Mouse (Mus musculus): ENCODE measurements at regions not wholly inside any gene's neighbourhood (a gene's known extent, or its start where the extent isn't known, plus 50 kb on each side); places are given as distances from the start of the nearest gene placed in this dataset.
A peak's percentile ranks its signal among the peaks of the same experiment; 100 is the strongest.

GRCm38 (mm10) chr6:93260827-93261226 lies 317.5 kb upstream of the Adamts9 start:
- DNase-seq (ENCODE audit: low spot score in 2 of 2): no peak

- no peak for DNase-seq (ENCODE audit: low spot score in 2 of 2)
These were observed 314.0 kb upstream of the Adamts9 start for GRCm38 (mm10) chr6:93257130-93257841.

GRCm38 (mm10) chr6:93253746-93254145 lies 310.5 kb upstream of the Adamts9 start:
- DNase-seq (ENCODE audit: low spot score in 2 of 2): no peak

GRCm38 (mm10) chr6:93248973-93249372 lies 305.7 kb upstream of the Adamts9 start:
- DNase-seq (ENCODE audit: low spot score in 2 of 2): no peak

GRCm38 (mm10) chr6:93246498-93247242 lies 303.4 kb upstream of the Adamts9 start:
- no peak for DNase-seq (ENCODE audit: low spot score in 2 of 2)

GRCm38 (mm10) chr6:93235550-93235949 lies 292.3 kb upstream of the Adamts9 start:
- no peak for DNase-seq (ENCODE audit: low spot score in 2 of 2)

- no peak for DNase-seq (ENCODE audit: low spot score in 2 of 2)
These were observed 289.3 kb upstream of the Adamts9 start for GRCm38 (mm10) chr6:93232636-93233035.

GRCm38 (mm10) chr6:93230450-93230849 lies 287.2 kb upstream of the Adamts9 start:
- no peak for DNase-seq (ENCODE audit: low spot score in 2 of 2)

GRCm38 (mm10) chr6:93229320-93229719 lies 286.0 kb upstream of the Adamts9 start:
- DNase-seq (ENCODE audit: low spot score in 2 of 2): no peak

- no peak for DNase-seq (ENCODE audit: low spot score in 2 of 2)
These were observed 280.6 kb upstream of the Adamts9 start for GRCm38 (mm10) chr6:93223610-93224550.

- DNase-seq (ENCODE audit: low spot score in 2 of 2): peak in 1 of 2 experiments; percentile 9
These were observed 274.8 kb upstream of the Adamts9 start for GRCm38 (mm10) chr6:93218015-93218593.

GRCm38 (mm10) chr6:93200886-93201285 lies 257.6 kb upstream of the Adamts9 start:
- DNase-seq (ENCODE audit: low spot score in 2 of 2): no peak

GRCm38 (mm10) chr6:93194741-93195140 lies 251.4 kb upstream of the Adamts9 start:
- no peak for DNase-seq (ENCODE audit: low spot score in 2 of 2)

GRCm38 (mm10) chr6:93192980-93193379 lies 249.7 kb upstream of the Adamts9 start:
- no peak for DNase-seq (ENCODE audit: low spot score in 2 of 2)

- no peak for DNase-seq (ENCODE audit: low spot score in 2 of 2)
These were observed 247.7 kb upstream of the Adamts9 start for GRCm38 (mm10) chr6:93190986-93191385.

- DNase-seq (ENCODE audit: low spot score in 2 of 2): no peak
These were observed 225.2 kb upstream of the Adamts9 start for GRCm38 (mm10) chr6:93168526-93168925.

GRCm38 (mm10) chr6:93167281-93167680 lies 224.0 kb upstream of the Adamts9 start:
- DNase-seq (ENCODE audit: low spot score in 2 of 2): no peak

GRCm38 (mm10) chr6:93165942-93166341 lies 222.7 kb upstream of the Adamts9 start:
- DNase-seq (ENCODE audit: low spot score in 2 of 2): no peak

- DNase-seq (ENCODE audit: low spot score in 2 of 2): no peak
These were observed 209.3 kb upstream of the Adamts9 start for GRCm38 (mm10) chr6:93152431-93153208.

- no peak for DNase-seq (ENCODE audit: low spot score in 2 of 2)
These were observed 207.2 kb upstream of the Adamts9 start for GRCm38 (mm10) chr6:93150531-93150930.

GRCm38 (mm10) chr6:93149956-93150355 lies 206.7 kb upstream of the Adamts9 start:
- no peak for DNase-seq (ENCODE audit: low spot score in 2 of 2)
